Comparison of ENCODE assay signal across 28 mouse cellular contexts in genomic region chr4:132973186-132973585, GRCm38 (mm10). TPM values are rescaled to one million over a fixed set of nuclear protein-coding genes. Genes with fewer than 3 reads are reported as not detected.
DNase-seq lines count a peak whose midpoint lies in the region; ATAC-seq and TF ChIP-seq lines count a peak whose summit lies in the region.
"Had no signal": no experiment of that assay in that cellular context is flagged by ENCODE, and none has a peak within 500 bp of the region (broad histone marks: within the 10 kb centered on the region; RNA-seq: fewer than 3 reads in every experiment).

No protein-coding gene starts in this region.

- no peaks in the 10 kb centered on the region for H3K36me3 ChIP-seq in intestine, embryonic 16.5 days (ENCODE audit: control insufficient read depth, insufficient read depth, low read length)
- H3K36me3 ChIP-seq in intestine, postnatal 0 days (ENCODE audit: control insufficient read depth, insufficient read depth) = no peaks in the 10 kb centered on the region
- no peaks in the 10 kb centered on the region for H3K36me3 ChIP-seq in spleen, adult 2 months (ENCODE audit: control insufficient read depth, insufficient read depth, low read length)
- no peaks in the 10 kb centered on the region for H3K36me3 ChIP-seq in liver, embryonic 12.5 days
- H3K36me3 ChIP-seq: forebrain, embryonic 12.5 days; heart, embryonic 13.5 days; intestine, embryonic 15.5 days; limb, embryonic 13.5 days had no signal

- 62% methylated on average over 8 of the region's 8 CpGs for WGBS in intestine, embryonic 16.5 days
- WGBS in intestine, postnatal 0 days = 59% methylated on average over 8 of the region's 8 CpGs
- 63% methylated on average over 8 of the region's 8 CpGs for WGBS in spleen, adult 2 months
- 72% methylated on average over 8 of the region's 8 CpGs for WGBS in bone marrow, adult 2 months
- 49% methylated on average over 8 of the region's 8 CpGs for WGBS in liver, embryonic 12.5 days (ENCODE audit: insufficient replicate concordance)

- H3K4me2 ChIP-seq in intestine, embryonic 16.5 days (ENCODE audit: low read depth, low read length) = no peak overlapping the region
- no peak overlapping the region for H3K4me2 ChIP-seq in intestine, postnatal 0 days (replicated peaks; ENCODE audit: low read depth)
- H3K4me2 ChIP-seq in liver, embryonic 12.5 days = no peak overlapping the region
- H3K4me2 ChIP-seq: forebrain, embryonic 12.5 days; hindbrain, embryonic 14.5 days had no signal

- peaks cover 5% of the 10 kb centered on the region; the same call in 1 of the 2 replicates for H3K27me3 ChIP-seq in intestine, embryonic 16.5 days (replicated peaks; ENCODE audit: control insufficient read depth, insufficient read depth, low read length)
- no peaks in the 10 kb centered on the region for H3K27me3 ChIP-seq in intestine, postnatal 0 days (replicated peaks; ENCODE audit: control insufficient read depth, insufficient read depth, low read length)
- no peaks in the 10 kb centered on the region for H3K27me3 ChIP-seq in spleen, adult 2 months (ENCODE audit: control insufficient read depth, insufficient read depth, low read length)
- peaks cover 74% of the 10 kb centered on the region for H3K27me3 ChIP-seq in liver, embryonic 12.5 days (replicated peaks)
- H3K27me3 ChIP-seq: Patski had no signal

- H3K4me1 ChIP-seq in intestine, embryonic 16.5 days (ENCODE audit: control insufficient read depth, insufficient read depth, low read length) = peaks cover 26% of the 10 kb centered on the region
- H3K4me1 ChIP-seq in intestine, postnatal 0 days (replicated peaks; ENCODE audit: control insufficient read depth, insufficient read depth, low read length) = 0 out of 2 replicates have a peak, but pooled peaks cover 2% of the 10 kb centered on the region
- H3K4me1 ChIP-seq in spleen, adult 2 months (ENCODE audit: control insufficient read depth, insufficient read depth, insufficient read length) = peaks cover 54% of the 10 kb centered on the region
- peaks cover 12% of the 10 kb centered on the region for H3K4me1 ChIP-seq in bone marrow, adult 2 months (ENCODE audit: control insufficient read depth, insufficient read depth, low read length)
- H3K4me1 ChIP-seq in liver, embryonic 12.5 days = peaks cover 27% of the 10 kb centered on the region

- H3K4me3 ChIP-seq in intestine, embryonic 16.5 days (ENCODE audit: low read length) = no peak overlapping the region
- H3K4me3 ChIP-seq in intestine, postnatal 0 days (ENCODE audit: low read depth, low read length) = no peak overlapping the region
- H3K4me3 ChIP-seq in spleen, adult 2 months (ENCODE audit: extremely low read depth, insufficient read depth, insufficient read length) = no peak overlapping the region
- peak overlapping the region; percentile 5 for H3K4me3 ChIP-seq in bone marrow, adult 2 months (replicated peaks; ENCODE audit: control insufficient read depth, low read depth, low read length)
- H3K4me3 ChIP-seq in liver, embryonic 12.5 days = no peak overlapping the region
- H3K4me3 ChIP-seq: erythroblast, embryonic 14.5 days; forebrain, embryonic 12.5 days; limb, embryonic 13.5 days had no signal

- H3K27ac ChIP-seq in intestine, embryonic 16.5 days (ENCODE audit: low read length) = no peak overlapping the region
- no peak overlapping the region for H3K27ac ChIP-seq in intestine, postnatal 0 days (ENCODE audit: low read depth, low read length)
- H3K27ac ChIP-seq in spleen, adult 2 months (ENCODE audit: insufficient read depth, low read length) = peak overlapping the region; percentile 96; the same call in 1 of the 2 replicates
- H3K27ac ChIP-seq in bone marrow, adult 2 months (ENCODE audit: control insufficient read depth, insufficient read depth, low read depth, low read length, poor library complexity) = peak overlapping the region; percentile 92; the same call in 1 of the 2 replicates
- H3K27ac ChIP-seq in liver, embryonic 12.5 days = no peak overlapping the region
- H3K27ac ChIP-seq: forebrain, embryonic 12.5 days; heart, embryonic 13.5 days; hindbrain, embryonic 14.5 days; limb, embryonic 13.5 days; stomach, postnatal 0 days had no signal

- TF ChIP-seq CTCF in intestine, postnatal 0 days (IDR thresholded peaks at IDR 0.05; ENCODE audit: low read depth) = no peak
- no peak for TF ChIP-seq CTCF in spleen, adult 2 months (IDR thresholded peaks at IDR 0.05; ENCODE audit: extremely low read depth, insufficient read depth, insufficient read length, insufficient replicate concordance)
- no peak for TF ChIP-seq CTCF in bone marrow, adult 2 months (IDR thresholded peaks at IDR 0.05; ENCODE audit: control insufficient read depth, insufficient read depth, low read length)

- no peaks in the 10 kb centered on the region for H3K9me3 ChIP-seq in intestine, embryonic 16.5 days (ENCODE audit: control insufficient read depth, low read length)
- H3K9me3 ChIP-seq in intestine, postnatal 0 days (ENCODE audit: control insufficient read depth) = no peaks in the 10 kb centered on the region
- no peaks in the 10 kb centered on the region for H3K9me3 ChIP-seq in liver, embryonic 12.5 days (replicated peaks)
- H3K9me3 ChIP-seq: forebrain, embryonic 12.5 days; heart, embryonic 13.5 days; intestine, embryonic 15.5 days; limb, embryonic 13.5 days had no signal

- TF ChIP-seq POLR2A in spleen, adult 2 months (IDR thresholded peaks at IDR 0.05; ENCODE audit: low read depth, low read length) = no peak
- no peak for TF ChIP-seq POLR2A in bone marrow, adult 2 months (IDR thresholded peaks at IDR 0.05; ENCODE audit: borderline replicate concordance, control insufficient read depth, low read depth, low read length)

- H3K9ac ChIP-seq in intestine, embryonic 16.5 days (ENCODE audit: low read depth, low read length) = peak overlapping the region; percentile 63; the same call in 1 of the 2 replicates
- H3K9ac ChIP-seq in intestine, postnatal 0 days (ENCODE audit: low read depth, low read length) = no peak overlapping the region
- no peak overlapping the region for H3K9ac ChIP-seq in liver, embryonic 12.5 days
- H3K9ac ChIP-seq: forebrain, embryonic 12.5 days; heart, embryonic 13.5 days; hindbrain, embryonic 14.5 days; limb, embryonic 13.5 days had no signal

- ATAC-seq in intestine, embryonic 16.5 days = no peak
- ATAC-seq in intestine, postnatal 0 days = no peak
- no peak for ATAC-seq in liver, embryonic 12.5 days
- ATAC-seq: Patski had no signal

- DNase-seq in spleen, adult 2 months (ENCODE audit: low read depth in 1 of 2, low spot score in 2 of 2) = no peak
- DNase-seq in spleen, postnatal 4 days (ENCODE audit: low spot score in 2 of 2) = no peak
- no peak for DNase-seq in layer of hippocampus, postnatal 10 days (ENCODE audit: low spot score in 2 of 2)
- DNase-seq: adrenal gland, postnatal 14 days; cerebellum, adult 18-20 months; cerebellum, postnatal 10 days; gastrocnemius, postnatal 10 days; heart, postnatal 10 days; liver, postnatal 0 days; lung, postnatal 36 days; retina, postnatal 1 day; right cerebral cortex, postnatal 14 days; thymus, adult 18-20 months had no signal

RNA-seq across cellular contexts. Expression of gene Fgr, which starts 0.7 kb away (rescaled TPM):
- polyA plus RNA-seq in intestine, embryonic 16.5 days (2015; fragmentation: Nextera tagmentation; extraction: Ambion mirVana) = 3.1 and 3.5 TPM in 2 replicates
- polyA plus RNA-seq in intestine, postnatal 0 days (2015; fragmentation: Nextera tagmentation; extraction: Ambion mirVana) = 2.0 and 2.4 TPM in 2 replicates
- 37.5 and 39.9 TPM in 2 replicates for polyA plus RNA-seq in spleen, adult 2 months (2012; rRNA removed)
- polyA plus RNA-seq in bone marrow, adult 2 months (2011; ENCODE audit: insufficient read depth, insufficient read length, low replicate concordance, missing spikeins) = 16.1 and 53.3 TPM in 2 replicates
- polyA plus RNA-seq in liver, embryonic 12.5 days (2016; fragmentation: Nextera tagmentation; extraction: Ambion mirVana) = 0.60 and 0.73 TPM in 2 replicates
- total RNA-seq in layer of hippocampus, postnatal 10 days (2021) = under 1 TPM; 0.13 to 0.46 TPM
- total RNA-seq: left cerebral cortex, postnatal 14 days; MEL had no signal
- polyA plus RNA-seq: neural tube, embryonic 14.5 days; Patski had no signal

RNA-seq across cellular contexts. Expression of gene Ahdc1, which starts 37.9 kb away (rescaled TPM):
- 5.3 and 5.7 TPM in 2 replicates for polyA plus RNA-seq in intestine, embryonic 16.5 days (2015; fragmentation: Nextera tagmentation; extraction: Ambion mirVana)
- 2.4 and 3.1 TPM in 2 replicates for polyA plus RNA-seq in intestine, postnatal 0 days (2015; fragmentation: Nextera tagmentation; extraction: Ambion mirVana)
- 24.3 and 25.1 TPM in 2 replicates for polyA plus RNA-seq in spleen, adult 2 months (2012; rRNA removed)
- polyA plus RNA-seq in bone marrow, adult 2 months (2011; ENCODE audit: insufficient read depth, insufficient read length, low replicate concordance, missing spikeins) = 20.1 and 21.7 TPM in 2 replicates
- 2.9 and 3.2 TPM in 2 replicates for polyA plus RNA-seq in liver, embryonic 12.5 days (2016; fragmentation: Nextera tagmentation; extraction: Ambion mirVana)
- total RNA-seq in layer of hippocampus, postnatal 10 days (2021) = 100 to 1,000 TPM in 1 of 2 experiments, 10 to 100 TPM in 1; 98.1 to 103 TPM

RNA-seq across cellular contexts. Expression of gene Fam76a, which starts 50.8 kb away (rescaled TPM):
- polyA plus RNA-seq in intestine, embryonic 16.5 days (2015; fragmentation: Nextera tagmentation; extraction: Ambion mirVana) = 40.5 and 45.6 TPM in 2 replicates
- polyA plus RNA-seq in intestine, postnatal 0 days (2015; fragmentation: Nextera tagmentation; extraction: Ambion mirVana) = 46.5 and 58.8 TPM in 2 replicates
- polyA plus RNA-seq in spleen, adult 2 months (2012; rRNA removed) = 7.2 and 9.1 TPM in 2 replicates
- 12.8 and 19.1 TPM in 2 replicates for polyA plus RNA-seq in bone marrow, adult 2 months (2011; ENCODE audit: insufficient read depth, insufficient read length, low replicate concordance, missing spikeins)
- polyA plus RNA-seq in liver, embryonic 12.5 days (2016; fragmentation: Nextera tagmentation; extraction: Ambion mirVana) = 22.6 and 25.8 TPM in 2 replicates
- total RNA-seq in layer of hippocampus, postnatal 10 days (2021) = 10 to 100 TPM; 26.6 to 28.0 TPM

Comparison
In these comparisons a context has a peak if more than half of its experiments do, and no peak if none do; other contexts are left out.
1. H3K27ac ChIP-seq: peak in spleen, adult 2 months (single experiment) and bone marrow, adult 2 months (single experiment); none in intestine, embryonic 16.5 days (single experiment), intestine, postnatal 0 days (single experiment) and liver, embryonic 12.5 days (single experiment).